Mouse (Mus musculus) kidney, postnatal 4 days (tissue): Measurements from ENCODE around the gene Fgf22.
"Not testable (repeated sequence)": the region's sequence is repeated elsewhere in the genome, so short reads cannot be mapped to it uniquely, and the experiment has no call there.

ENCODE experiments used
- DNase-seq, 2 experiments: peaks; one replicate each; pipeline ENCODE4 v3.0.0; 2021; ENCODE audit warnings: mixed read lengths in 2 of 2

The Fgf22 gene

GRCm38 (mm10) chr10:79733847-79734246 is 21.0 kb upstream of the Fgf22 start:
- no peak for DNase-seq

GRCm38 (mm10) chr10:79735361-79735760 is 19.5 kb upstream of the Fgf22 start:
- DNase-seq = peak; percentile 38 to 61

GRCm38 (mm10) chr10:79736706-79737105 is 18.2 kb upstream of the Fgf22 start:
- DNase-seq = no peak

- DNase-seq = no peak
These were observed 16.6 kb upstream of the Fgf22 start for GRCm38 (mm10) chr10:79738259-79738658.

- DNase-seq = no peak
These were observed 15.6 kb upstream of the Fgf22 start for GRCm38 (mm10) chr10:79739234-79739633.

- no peak for DNase-seq
These were observed 14.0 kb upstream of the Fgf22 start for GRCm38 (mm10) chr10:79740863-79741262.

GRCm38 (mm10) chr10:79743161-79743560 is 11.7 kb upstream of the Fgf22 start:
- DNase-seq = no peak

GRCm38 (mm10) chr10:79743650-79744365 is 11.1 kb upstream of the Fgf22 start:
- DNase-seq = no peak

GRCm38 (mm10) chr10:79745411-79745810 is 9.5 kb upstream of the Fgf22 start:
- DNase-seq = no peak

GRCm38 (mm10) chr10:79745898-79746773 is 8.7 kb upstream of the Fgf22 start, which contains the start of gene Polrmt:
Gene Polrmt, minus strand, starts transcription at chr10:79746581.
- peak; percentile 95 to 98 for DNase-seq

- no peak for DNase-seq
These were observed 8.1 kb upstream of the Fgf22 start for GRCm38 (mm10) chr10:79746774-79747151.

GRCm38 (mm10) chr10:79748496-79748895 is 6.4 kb upstream of the Fgf22 start:
- no peak for DNase-seq

GRCm38 (mm10) chr10:79755854-79756253 is 978 bp downstream of the Fgf22 start:
- DNase-seq = no peak

- no peak for DNase-seq
These were observed 1.8 kb downstream of the Fgf22 start for GRCm38 (mm10) chr10:79756660-79757059.

- not testable (repeated sequence) for DNase-seq
These were observed 4.8 kb downstream of the Fgf22 start for GRCm38 (mm10) chr10:79759675-79760074.

- DNase-seq = no peak
These were observed 5.8 kb downstream of the Fgf22 start for GRCm38 (mm10) chr10:79760603-79761143.

GRCm38 (mm10) chr10:79762875-79763274 is 8.0 kb downstream of the Fgf22 start:
- DNase-seq = no peak

- DNase-seq = no peak
These were observed 9.4 kb downstream of the Fgf22 start for GRCm38 (mm10) chr10:79764234-79764633.

GRCm38 (mm10) chr10:79765228-79765745 is 10.4 kb downstream of the Fgf22 start:
- no peak for DNase-seq

GRCm38 (mm10) chr10:79766001-79766507 is 11.2 kb downstream of the Fgf22 start:
- DNase-seq = no peak

- DNase-seq = peak; percentile 100
These were observed 11.8 kb downstream of the Fgf22 start, which contains the start of gene Rnf126 for GRCm38 (mm10) chr10:79766508-79767325. Gene Rnf126, minus strand, starts transcription at chr10:79766952.
